Mouse (Mus musculus): ENCODE results near the gene B4galnt1. TPM values are rescaled to one million over a fixed set of nuclear protein-coding genes. Genes with fewer than 3 reads are reported as not detected.

B4galnt1 gene
- total and polyA plus RNA-seq, 3 experiments = 0.98 to 17.5 (median 2.3) TPM

- Histone ChIP-seq H3K9me3 (replicated peaks; ENCODE audit: low read length) (no peaks in the 10 kb centered on the region), H3K4me3 (replicated peaks in 1 of 3; ENCODE audit: low read depth in 2 of 3, low read length in 2 of 3, poor library complexity in 1 of 3) (peak overlapping the region in 2 of 3 experiments; percentile 52 to 62), H3K9ac (ENCODE audit: insufficient read depth, low read depth) (peak overlapping the region; percentile 28; the same call in 1 of the 2 replicates), H3K36me3 (replicated peaks in 1 of 2; ENCODE audit: control insufficient read depth in 1 of 2, insufficient read depth in 1 of 2, low read length in 1 of 2) (peaks cover 0 to 5% of the 10 kb centered on the region in 2 experiments), H3K4me1 (ENCODE audit: control insufficient read depth in 1 of 2, insufficient read depth in 2 of 2) (peaks cover 0 to 9% of the 10 kb centered on the region in 2 experiments; a peak in 2 of 4 replicates), H3K27me3 (replicated peaks) (peaks cover 29% of the 10 kb centered on the region), H3K79me2 (replicated peaks; ENCODE audit: control insufficient read depth, extremely low read depth, insufficient read depth, poor library complexity, severe bottlenecking) (no peaks in the 10 kb centered on the region), H3K4me2 (ENCODE audit: insufficient read depth, low read depth, poor library complexity, severe bottlenecking) (peak overlapping the region; percentile 96), H3K27ac (ENCODE audit: insufficient read depth, low read depth) (no peak overlapping the region)
- DNase-seq (ENCODE audit: extremely low read depth) = no peak
- TF ChIP-seq ZNF384 (IDR thresholded peaks at IDR 0.05; ENCODE audit: low read depth, low read length) = no peak
- TF ChIP-seq MYC (IDR thresholded peaks at IDR 0.05; ENCODE audit: low read depth, low read length) = no peak
- TF ChIP-seq MAZ (IDR thresholded peaks at IDR 0.05; ENCODE audit: low read depth, low read length) = 0 out of 2 replicates have a peak, but pooled peaks have one; percentile 51
- TF ChIP-seq JUND (conservative IDR thresholded peaks at IDR 0.05; ENCODE audit: low read depth, low read length) = no peak
- dilution Hi-C loops (cut with MboI; ENCODE audit: extremely low pct_ligation_motif_present, extremely low pct_unique_long_range_greater_than_20kb, low sequenced_read_pairs) (no loop called here), in situ Hi-C loops (cut with MboI; ENCODE audit: low pct_ligation_motif_present, low pct_unique_long_range_greater_than_20kb, low sequenced_read_pairs) (loop anchor here (5.0 kb wide), 1 partner anchor 46 kb away; no protein-coding TSS in a partner anchor)
These were observed 11.7 kb downstream of the B4galnt1 start for GRCm38 (mm10) chr10:127176756-127177155.

GRCm38 (mm10) chr10:127177235-127177634 lies 12.2 kb downstream of the B4galnt1 start:
- dilution Hi-C loops (cut with MboI; ENCODE audit: extremely low pct_ligation_motif_present, extremely low pct_unique_long_range_greater_than_20kb, low sequenced_read_pairs) = no loop called here
- no peaks in the 10 kb centered on the region for H3K9me3 ChIP-seq (replicated peaks; ENCODE audit: low read length)
- in situ Hi-C loops (cut with MboI; ENCODE audit: low pct_ligation_motif_present, low pct_unique_long_range_greater_than_20kb, low sequenced_read_pairs) = loop anchor here (5.0 kb wide), 1 partner anchor 45 kb away; no protein-coding TSS in a partner anchor
- peak overlapping the region in 2 of 3 experiments; percentile 52 to 62 for H3K4me3 ChIP-seq (replicated peaks in 1 of 3; ENCODE audit: low read depth in 2 of 3, low read length in 2 of 3, poor library complexity in 1 of 3)
- peaks cover 0 to 9% of the 10 kb centered on the region in 2 experiments; a peak in 2 of 4 replicates for H3K4me1 ChIP-seq (ENCODE audit: control insufficient read depth in 1 of 2, insufficient read depth in 2 of 2)
- TF ChIP-seq JUN (IDR thresholded peaks at IDR 0.05; ENCODE audit: insufficient read depth, low read depth, low read length) (no peak), RCOR1 (conservative IDR thresholded peaks at IDR 0.05; ENCODE audit: low read depth, low read length) (no peak), MAX (IDR thresholded peaks at IDR 0.05; ENCODE audit: low read length) (no peak), MAZ (IDR thresholded peaks at IDR 0.05; ENCODE audit: low read depth, low read length) (no peak), ZMIZ1 (IDR thresholded peaks at IDR 0.05; ENCODE audit: low read depth, low read length) (no peak), KAT2A (IDR thresholded peaks at IDR 0.05; ENCODE audit: insufficient replicate concordance, low read length) (no peak), ZNF384 (IDR thresholded peaks at IDR 0.05; ENCODE audit: low read depth, low read length) (no peak)
- H3K36me3 ChIP-seq (replicated peaks in 1 of 2; ENCODE audit: control insufficient read depth in 1 of 2, insufficient read depth in 1 of 2, low read length in 1 of 2) = no peaks in the 10 kb centered on the region
- H3K27ac ChIP-seq (ENCODE audit: insufficient read depth, low read depth) = no peak overlapping the region
- no peak for DNase-seq (ENCODE audit: extremely low read depth)
- peak overlapping the region; percentile 96 for H3K4me2 ChIP-seq (ENCODE audit: insufficient read depth, low read depth, poor library complexity, severe bottlenecking)
- H3K9ac ChIP-seq (ENCODE audit: insufficient read depth, low read depth) = peak overlapping the region; percentile 28; the same call in 1 of the 2 replicates
- H3K27me3 ChIP-seq (replicated peaks) = peaks cover 25% of the 10 kb centered on the region
- H3K79me2 ChIP-seq (replicated peaks; ENCODE audit: control insufficient read depth, extremely low read depth, insufficient read depth, poor library complexity, severe bottlenecking) = no peaks in the 10 kb centered on the region

- H3K4me2 ChIP-seq (ENCODE audit: insufficient read depth, low read depth, poor library complexity, severe bottlenecking) = peak overlapping the region; percentile 96
- peaks cover 0 to 9% of the 10 kb centered on the region in 2 experiments; a peak in 2 of 4 replicates for H3K4me1 ChIP-seq (ENCODE audit: control insufficient read depth in 1 of 2, insufficient read depth in 2 of 2)
- H3K36me3 ChIP-seq (replicated peaks in 1 of 2; ENCODE audit: control insufficient read depth in 1 of 2, insufficient read depth in 1 of 2, low read length in 1 of 2) = peaks cover 0 to 3% of the 10 kb centered on the region in 2 experiments
- peaks cover 25% of the 10 kb centered on the region for H3K27me3 ChIP-seq (replicated peaks)
- in situ Hi-C loops (cut with MboI; ENCODE audit: low pct_ligation_motif_present, low pct_unique_long_range_greater_than_20kb, low sequenced_read_pairs) (loop anchor here (5.0 kb wide), 1 partner anchor 45 kb away; no protein-coding TSS in a partner anchor), dilution Hi-C loops (cut with MboI; ENCODE audit: extremely low pct_ligation_motif_present, extremely low pct_unique_long_range_greater_than_20kb, low sequenced_read_pairs) (no loop called here)
- no peak overlapping the region for H3K27ac ChIP-seq (ENCODE audit: insufficient read depth, low read depth)
- DNase-seq (ENCODE audit: extremely low read depth) = no peak
- H3K4me3 ChIP-seq (replicated peaks in 1 of 3; ENCODE audit: low read depth in 2 of 3, low read length in 2 of 3, poor library complexity in 1 of 3) = peak overlapping the region in 2 of 3 experiments; percentile 52 to 62
- no peaks in the 10 kb centered on the region for H3K9me3 ChIP-seq (replicated peaks; ENCODE audit: low read length)
- no peaks in the 10 kb centered on the region for H3K79me2 ChIP-seq (replicated peaks; ENCODE audit: control insufficient read depth, extremely low read depth, insufficient read depth, poor library complexity, severe bottlenecking)
- peak overlapping the region; percentile 28; the same call in 1 of the 2 replicates for H3K9ac ChIP-seq (ENCODE audit: insufficient read depth, low read depth)
- TF ChIP-seq IRF4 (IDR thresholded peaks at IDR 0.05; ENCODE audit: low read depth, low read length) (no peak; the same call in 1 of the 2 replicates), USF1 (IDR thresholded peaks at IDR 0.05; ENCODE audit: low read depth, low read length) (no peak), CHD1 (IDR thresholded peaks at IDR 0.05; ENCODE audit: low read depth, low read length) (no peak), CTCF (conservative IDR thresholded peaks at IDR 0.05 in 1 of 2, IDR thresholded peaks at IDR 0.05 in 1 of 2; ENCODE audit: low read depth in 2 of 2, low read length in 2 of 2) (peak; percentile 64 to 80; a peak in 3 of 4 replicates), NRF1 (IDR thresholded peaks at IDR 0.05; ENCODE audit: low read depth, low read length) (no peak), SMC3 (IDR thresholded peaks at IDR 0.05; ENCODE audit: low read depth, low read length) (peak; percentile 83), RAD21 (IDR thresholded peaks at IDR 0.05; ENCODE audit: low read depth, low read length) (peak; percentile 60), E2F4 (IDR thresholded peaks at IDR 0.05; ENCODE audit: insufficient replicate concordance, low read depth, low read length) (no peak), BHLHE40 (IDR thresholded peaks at IDR 0.05; ENCODE audit: low read depth, low read length) (no peak), TBP (conservative IDR thresholded peaks at IDR 0.05; ENCODE audit: low read depth, low read length) (no peak), MXI1 (IDR thresholded peaks at IDR 0.05; ENCODE audit: low read depth, low read length) (no peak), ZC3H11A (IDR thresholded peaks at IDR 0.05; ENCODE audit: low read depth, low read length) (no peak), JUND (conservative IDR thresholded peaks at IDR 0.05; ENCODE audit: low read depth, low read length) (no peak), RCOR1 (conservative IDR thresholded peaks at IDR 0.05; ENCODE audit: low read depth, low read length) (no peak), MAZ (IDR thresholded peaks at IDR 0.05; ENCODE audit: low read depth, low read length) (no peak), HCFC1 (IDR thresholded peaks at IDR 0.05; ENCODE audit: low read depth, low read length) (no peak), KAT2A (IDR thresholded peaks at IDR 0.05; ENCODE audit: insufficient replicate concordance, low read length) (no peak), CHD2 (IDR thresholded peaks at IDR 0.05; ENCODE audit: low read length) (no peak), NELFE (IDR thresholded peaks at IDR 0.05; ENCODE audit: low read depth, low read length) (no peak)
These were observed 12.7 kb downstream of the B4galnt1 start for GRCm38 (mm10) chr10:127177719-127178118.

Measured in CH12.LX (cell line).